Mouse (Mus musculus): ENCODE measurements around the gene Jmjd8.

Gene Jmjd8

DNA sequence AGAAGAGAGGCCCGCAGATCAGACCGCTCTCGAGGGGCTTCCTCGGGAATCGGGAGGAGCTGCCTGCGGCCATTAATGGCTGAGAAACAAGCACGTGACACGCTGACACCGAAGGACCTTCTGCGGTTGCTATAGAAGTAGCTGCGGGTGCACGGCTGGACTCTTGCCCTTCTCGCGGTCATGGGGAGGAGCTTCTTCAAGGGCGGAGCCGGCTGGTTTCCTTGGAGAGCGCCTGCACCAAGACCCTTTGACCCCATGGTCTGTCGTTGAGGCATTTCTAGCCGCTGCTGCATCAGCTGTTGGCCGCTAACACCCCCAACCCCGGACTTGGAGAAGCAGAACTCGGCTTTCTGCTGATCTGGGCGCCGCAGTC lies 4.6 kb downstream of the Jmjd8 start, which contains the start of gene Stub1:
Stub1 (minus strand) TSS at position 114 of the 373 bp plus-strand sequence.
- peak; percentile 64 for DNase-seq (ENCODE audit: low read depth)

DNA sequence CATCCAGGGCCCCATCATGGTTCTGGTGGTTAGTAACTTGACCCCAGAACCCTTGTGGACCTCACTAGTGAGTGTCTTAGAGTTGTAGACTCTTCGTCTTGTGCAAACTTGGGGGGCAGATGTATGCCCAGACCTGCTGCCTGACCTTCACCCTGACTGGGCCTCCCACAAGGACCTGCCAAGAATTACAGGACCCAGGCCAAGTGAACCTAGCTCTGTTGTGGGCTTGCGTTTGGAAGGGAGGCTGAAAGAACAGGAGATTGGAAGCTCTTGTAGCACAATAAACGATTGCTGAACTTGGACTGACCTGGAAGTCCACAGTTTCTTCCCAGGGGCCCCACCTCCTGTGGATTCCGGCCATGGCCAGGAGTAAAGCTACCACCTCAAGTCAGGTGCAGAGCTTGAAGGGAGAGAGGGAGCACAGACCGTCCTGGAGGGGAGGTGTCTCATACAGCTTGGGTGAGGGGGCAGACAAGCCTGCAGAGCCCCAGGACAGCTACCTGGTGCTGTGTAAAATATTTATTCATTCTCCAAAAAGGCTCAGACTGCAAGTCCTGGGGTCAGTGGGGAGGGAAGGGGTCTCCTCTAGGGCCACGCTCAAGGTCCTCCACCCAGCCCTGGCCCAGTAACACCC lies 5.4 kb downstream of the Jmjd8 start:
- no peak for DNase-seq (ENCODE audit: low read depth)

DNA sequence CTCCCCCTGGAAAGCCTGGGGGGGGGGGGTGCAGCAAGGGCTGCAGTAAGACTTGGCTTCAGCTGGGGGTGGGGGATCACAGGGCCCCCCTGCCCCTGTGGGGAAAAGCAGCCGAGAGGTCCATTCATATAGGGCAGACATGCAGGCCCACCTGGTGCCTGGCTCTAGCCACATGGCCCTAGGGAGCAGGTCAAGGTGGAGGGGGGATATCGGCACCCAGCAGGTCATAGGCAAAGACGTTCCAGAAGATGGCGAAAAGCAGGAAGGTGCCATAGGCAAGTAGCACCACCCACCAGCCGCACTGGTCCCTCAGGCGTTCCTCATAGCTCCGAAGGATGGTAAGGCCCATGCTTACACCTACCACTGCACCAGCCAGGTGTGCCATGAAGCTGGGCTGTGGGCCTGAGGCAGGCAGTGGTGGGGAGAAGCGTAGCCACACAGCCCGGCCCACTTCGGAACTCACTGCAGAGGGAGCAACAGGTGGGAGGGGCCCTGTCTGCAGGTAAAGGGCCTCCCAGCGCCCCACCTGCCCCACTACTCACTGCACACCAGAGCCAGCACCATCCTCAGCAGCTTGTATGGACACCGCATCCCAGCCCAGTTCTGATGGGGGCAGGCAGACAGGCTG lies 6.0 kb downstream of the Jmjd8 start:
- DNase-seq (ENCODE audit: low read depth) = no peak

DNA sequence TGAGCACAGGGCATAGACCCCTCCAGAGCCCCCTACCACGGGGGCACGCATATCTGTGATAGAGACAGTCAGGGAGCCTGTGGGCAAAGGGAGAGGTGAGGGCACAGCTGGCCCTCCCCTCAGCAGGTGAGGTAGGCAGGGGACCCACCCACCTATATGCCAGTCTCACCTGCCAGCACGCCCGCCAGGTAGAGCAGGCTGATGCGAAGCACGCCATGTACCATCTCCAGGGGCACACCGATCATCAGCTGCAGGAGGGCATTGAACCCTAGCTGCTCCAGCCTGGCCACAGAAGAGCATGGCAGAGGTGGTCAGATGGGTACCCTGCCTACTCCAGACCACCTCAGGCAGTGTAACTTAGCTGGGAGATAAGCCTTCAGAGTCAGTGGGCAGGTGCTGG lies 6.6 kb downstream of the Jmjd8 start:
- no peak for DNase-seq (ENCODE audit: low read depth)

DNA sequence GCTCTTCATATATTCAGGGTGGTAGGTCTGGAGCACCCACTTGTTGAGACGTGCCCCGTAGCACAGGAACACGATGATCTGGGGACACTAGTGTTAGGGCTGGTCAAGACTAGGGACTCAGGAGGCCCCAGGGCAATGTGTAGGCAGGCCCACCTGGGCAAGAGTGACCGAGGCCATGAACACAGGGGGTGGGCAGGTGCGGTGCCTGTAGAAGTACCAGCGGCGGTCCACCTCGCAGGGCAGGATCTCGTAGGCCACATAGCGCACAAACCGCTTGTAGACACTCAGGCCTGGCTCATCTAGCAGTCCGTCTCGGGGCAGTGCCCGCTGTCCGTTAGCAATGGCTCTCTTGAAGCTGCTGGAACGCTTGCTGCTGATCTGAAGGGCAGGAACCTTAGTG lies 7.1 kb downstream of the Jmjd8 start:
- DNase-seq (ENCODE audit: low read depth) = no peak

DNA sequence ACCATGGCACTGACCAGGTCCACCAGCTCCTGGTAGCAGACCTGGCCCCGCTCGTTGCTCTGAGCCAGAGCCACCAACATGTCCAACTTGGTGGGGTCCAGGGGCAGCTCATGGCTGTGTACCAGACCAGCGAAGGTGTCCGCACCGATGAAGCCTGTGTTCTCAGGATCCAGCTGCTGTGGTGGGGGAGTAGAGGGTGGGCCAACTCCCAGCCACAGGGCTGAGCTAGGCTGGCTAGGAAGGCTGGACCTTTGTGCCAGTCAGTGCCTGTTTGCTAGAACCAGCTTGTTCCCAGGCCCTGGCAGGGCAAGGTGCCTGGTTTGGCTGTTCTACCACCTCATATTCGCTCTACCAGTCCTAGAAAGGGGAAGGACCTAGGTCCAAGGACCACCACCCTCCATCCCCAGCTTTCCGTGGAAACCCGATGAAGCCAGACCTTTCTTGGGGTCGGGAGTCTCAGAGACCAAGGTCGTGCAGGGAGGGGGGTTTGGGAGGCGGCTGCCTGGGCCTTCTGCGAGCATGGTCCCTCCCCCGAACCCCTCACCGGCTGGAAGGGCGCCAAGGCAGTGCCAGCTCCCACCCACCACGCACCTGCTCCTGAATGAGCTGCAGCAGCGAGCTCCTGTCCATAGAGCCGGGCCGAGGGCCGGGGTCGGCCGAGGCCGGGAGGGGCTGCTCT lies 7.9 kb downstream of the Jmjd8 start:
- DNase-seq (ENCODE audit: low read depth) = no peak

DNA sequence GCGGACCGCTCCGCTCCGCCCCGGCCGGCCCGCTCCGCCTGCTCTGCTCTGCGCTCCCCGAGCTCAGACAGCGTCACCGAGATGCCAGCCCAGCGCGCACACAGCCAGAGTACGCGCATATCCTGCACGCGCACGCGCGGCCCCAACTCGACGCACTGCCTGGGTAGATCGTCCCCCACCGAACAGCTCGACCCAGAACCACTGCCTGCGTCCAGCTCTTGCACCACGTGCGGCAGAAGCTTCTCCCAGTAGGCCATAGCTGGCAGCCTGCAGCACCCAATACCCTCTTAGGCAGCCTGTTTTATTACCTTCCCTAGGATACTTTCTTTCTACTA lies 8.4 kb downstream of the Jmjd8 start, which contains the start of gene Rhbdl1:
Rhbdl1 (minus strand) TSS at position 220 of the 335 bp plus-strand sequence.
- no peak for DNase-seq (ENCODE audit: low read depth)

DNA sequence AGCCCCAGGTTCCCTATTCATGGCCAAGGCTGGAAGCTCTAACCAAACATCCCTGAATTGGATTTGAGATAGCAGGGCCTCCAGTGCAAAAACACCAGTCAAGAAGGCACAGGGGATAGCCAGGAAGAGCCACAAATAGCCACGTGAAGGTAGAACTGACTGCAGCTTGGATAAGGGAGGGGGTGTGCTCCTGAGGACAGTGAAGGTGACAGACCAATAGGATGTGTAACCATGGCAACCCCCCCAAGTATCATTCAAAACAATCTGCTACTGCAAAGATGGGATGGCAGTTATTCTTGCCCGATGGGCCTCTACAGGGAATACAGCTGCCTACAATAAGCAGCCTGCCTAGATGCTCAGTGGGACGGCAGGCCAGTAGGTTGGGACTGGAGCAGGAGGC lies 8.9 kb downstream of the Jmjd8 start:
- DNase-seq (ENCODE audit: low read depth) = no peak

DNA sequence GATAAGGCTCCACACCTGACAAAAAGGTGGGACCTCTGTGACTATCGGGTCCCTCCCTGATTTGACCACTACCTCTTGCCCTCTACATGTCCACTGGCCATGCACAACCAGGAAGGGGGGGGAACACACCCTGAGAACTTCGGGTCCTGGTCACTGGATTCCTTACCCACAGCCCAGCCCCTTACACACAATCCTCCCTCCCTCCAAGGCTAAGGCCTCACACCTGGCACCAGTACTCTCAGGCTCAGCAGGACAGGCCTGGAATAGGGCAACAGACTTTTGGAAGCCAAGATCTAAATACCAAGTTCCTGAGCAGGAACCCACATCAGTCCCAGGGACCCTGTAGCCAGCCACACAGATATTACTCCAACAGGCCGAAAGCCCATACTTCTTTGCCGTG lies 10.2 kb downstream of the Jmjd8 start:
- DNase-seq (ENCODE audit: low read depth) = no peak

DNA sequence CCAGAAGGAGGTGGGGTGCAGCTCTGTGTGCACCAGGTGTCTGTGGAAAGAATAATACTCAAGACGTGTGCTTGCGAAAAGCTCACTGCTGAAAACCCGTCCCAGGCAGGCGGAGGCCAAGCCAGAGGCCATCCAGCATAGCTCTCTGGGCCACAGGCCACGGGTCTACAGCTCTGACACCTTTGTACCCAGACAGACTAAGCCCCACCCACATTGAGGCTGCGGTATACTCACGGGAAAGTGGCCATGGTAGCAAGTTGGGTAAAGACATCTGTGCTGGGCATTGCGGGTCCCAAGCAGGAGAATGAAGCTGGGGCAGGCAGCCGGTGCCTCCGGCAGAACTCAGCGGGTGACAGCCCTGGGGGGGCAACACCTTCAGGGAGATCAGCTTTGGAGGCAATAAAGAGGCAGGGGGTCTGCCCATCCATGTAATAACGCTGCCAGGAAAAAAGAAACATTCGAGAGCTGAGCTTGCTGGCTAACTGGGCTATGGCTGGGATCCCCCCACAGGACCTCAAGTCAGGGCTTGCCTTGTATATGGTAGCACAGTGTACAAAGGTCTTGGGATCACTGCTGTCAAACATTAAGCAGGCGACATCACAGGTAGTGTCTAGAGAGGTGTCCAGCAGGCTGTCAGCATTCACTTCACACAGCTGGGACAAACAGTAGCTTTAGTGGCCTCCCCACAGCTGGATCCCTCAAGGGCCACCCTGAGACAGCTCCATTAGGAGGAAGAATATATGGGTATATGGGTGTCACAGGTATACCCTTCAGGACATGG lies 11.0 kb downstream of the Jmjd8 start:
- DNase-seq (ENCODE audit: low read depth) = no peak

DNA sequence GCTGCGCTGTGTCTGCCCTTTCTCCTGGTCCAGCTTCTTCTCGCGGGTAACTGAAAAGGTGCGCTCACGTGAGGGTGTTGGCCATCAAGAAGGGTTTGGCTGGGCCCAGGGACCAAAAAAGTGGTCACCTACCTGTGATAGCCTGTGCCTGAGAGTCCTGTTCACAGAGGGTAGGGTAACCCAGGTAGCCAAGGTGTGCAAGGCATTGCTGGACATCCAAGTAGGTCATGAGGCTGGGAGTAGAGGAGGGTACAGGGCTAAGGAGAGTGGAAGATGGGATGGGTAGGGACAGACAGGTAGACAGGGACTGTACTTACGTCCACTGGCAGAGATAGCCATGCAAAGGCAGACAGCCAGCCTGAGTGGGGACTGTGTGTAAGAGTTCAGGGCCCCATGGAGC lies 11.9 kb downstream of the Jmjd8 start:
- DNase-seq (ENCODE audit: low read depth) = no peak

DNA sequence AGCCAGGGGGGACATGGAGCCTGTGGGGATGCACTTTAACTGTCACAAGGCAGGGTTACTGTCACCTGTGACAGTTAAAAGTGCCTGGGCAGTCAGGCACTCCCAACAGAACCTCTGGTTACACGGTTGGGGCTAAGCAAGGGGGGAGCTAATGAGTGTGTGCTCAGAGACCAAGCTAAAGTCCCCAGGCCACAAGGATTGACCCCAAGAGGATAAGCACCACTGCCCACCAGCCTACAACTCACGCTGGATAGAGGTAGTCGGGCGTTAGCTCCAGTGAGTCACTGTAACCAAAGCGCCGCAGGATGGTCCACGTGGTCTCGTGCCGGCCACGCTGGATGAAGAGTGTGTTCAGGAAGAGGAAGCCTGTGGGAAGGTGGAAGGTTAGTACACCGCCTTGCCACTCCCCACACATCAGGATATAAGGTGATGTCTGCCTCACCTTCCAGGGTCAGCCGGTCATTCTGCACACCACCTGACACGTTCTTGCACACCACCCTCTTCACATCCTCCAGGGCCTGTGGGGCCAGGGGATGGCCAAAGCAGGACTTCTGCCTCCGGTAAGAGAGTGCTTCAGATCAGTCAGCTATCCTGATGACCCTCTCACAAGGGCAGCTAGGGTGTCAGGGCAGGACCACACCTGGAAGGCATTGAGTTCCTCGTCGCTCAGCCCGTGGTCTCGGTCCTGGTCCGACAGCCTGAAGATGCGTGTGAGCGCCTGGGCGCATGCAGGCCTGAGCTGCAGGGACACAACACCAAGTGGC lies 12.6 kb downstream of the Jmjd8 start, which contains the start of gene Gm20683:
Gm20683 (minus strand) TSS at position 647 of the 764 bp plus-strand sequence.
- no peak for DNase-seq (ENCODE audit: low read depth)

DNA sequence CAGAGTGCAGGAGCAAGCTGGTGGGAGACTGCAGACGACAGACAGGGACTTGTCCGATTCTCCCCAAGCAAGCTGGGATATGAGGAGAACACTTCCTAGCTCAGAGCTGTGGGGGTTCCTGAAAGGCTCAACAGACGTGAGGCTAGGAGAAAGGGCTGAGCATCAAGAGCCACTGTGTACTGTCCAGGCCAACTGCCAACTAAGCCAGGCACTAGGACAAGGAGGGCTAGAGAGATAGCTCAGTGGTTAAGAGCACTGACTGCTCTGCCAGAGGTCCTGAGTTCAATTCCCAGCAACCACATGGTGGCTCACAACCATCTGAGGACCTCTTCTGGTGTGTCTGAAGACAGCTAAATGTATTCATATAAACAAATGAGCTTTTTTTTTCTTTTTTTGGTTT lies 13.8 kb downstream of the Jmjd8 start:
- no peak for DNase-seq (ENCODE audit: low read depth)

DNA sequence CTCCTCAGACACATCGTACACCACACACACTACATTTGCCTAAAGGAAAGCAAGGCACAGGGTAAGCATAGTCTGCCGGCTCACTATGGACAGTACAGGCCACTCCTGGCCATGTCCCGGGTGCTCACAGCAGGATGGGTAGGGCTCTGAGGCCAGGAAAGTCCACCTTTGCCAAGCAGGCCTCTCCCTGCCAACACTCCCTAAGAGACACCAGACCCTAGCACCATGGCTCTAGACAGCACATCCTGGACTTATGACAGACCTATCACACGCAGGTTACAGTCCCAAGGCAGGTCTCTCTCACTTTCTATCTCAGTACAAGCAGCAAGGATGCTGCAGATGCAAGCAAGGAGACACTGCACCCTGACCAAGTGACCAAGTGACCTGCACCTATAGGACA lies 14.5 kb downstream of the Jmjd8 start:
- DNase-seq (ENCODE audit: low read depth) = no peak

DNA sequence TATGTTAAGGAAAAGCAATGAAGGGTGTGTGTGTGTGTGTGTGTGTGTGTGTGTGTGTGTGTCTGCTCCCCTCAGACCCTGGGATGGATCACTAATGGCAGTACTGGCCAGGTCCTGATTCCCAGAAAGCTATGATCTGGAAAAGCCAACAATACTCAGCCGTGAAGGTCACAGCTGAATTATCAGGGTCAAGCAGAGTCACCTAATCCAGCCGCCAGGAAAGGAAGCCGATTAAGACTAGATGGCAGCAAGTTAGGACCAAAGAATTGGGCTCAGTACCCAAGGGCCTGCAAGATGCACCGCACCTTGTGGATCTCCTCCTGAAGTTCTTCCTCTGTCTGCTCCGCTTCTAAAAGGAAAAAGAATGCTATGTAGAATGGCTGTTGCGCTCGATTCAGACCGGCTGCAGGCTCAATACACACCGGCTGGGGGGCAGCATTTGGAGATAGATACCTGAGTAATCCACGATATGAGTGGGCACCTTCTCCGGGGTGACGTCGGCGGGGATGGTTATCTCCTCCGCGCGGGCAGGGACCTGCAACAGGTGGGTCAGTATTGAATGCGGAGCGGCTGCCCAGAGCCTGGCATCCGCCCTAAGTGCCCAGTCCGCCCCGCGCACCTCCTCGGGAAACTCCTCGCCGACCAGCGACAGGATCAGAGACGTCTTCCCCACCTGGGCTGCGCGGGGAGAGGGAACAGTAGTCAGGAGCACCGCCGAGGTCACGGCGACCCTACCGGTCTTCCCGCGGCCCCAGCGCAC lies 15.1 kb downstream of the Jmjd8 start:
- no peak for DNase-seq (ENCODE audit: low read depth)

DNA sequence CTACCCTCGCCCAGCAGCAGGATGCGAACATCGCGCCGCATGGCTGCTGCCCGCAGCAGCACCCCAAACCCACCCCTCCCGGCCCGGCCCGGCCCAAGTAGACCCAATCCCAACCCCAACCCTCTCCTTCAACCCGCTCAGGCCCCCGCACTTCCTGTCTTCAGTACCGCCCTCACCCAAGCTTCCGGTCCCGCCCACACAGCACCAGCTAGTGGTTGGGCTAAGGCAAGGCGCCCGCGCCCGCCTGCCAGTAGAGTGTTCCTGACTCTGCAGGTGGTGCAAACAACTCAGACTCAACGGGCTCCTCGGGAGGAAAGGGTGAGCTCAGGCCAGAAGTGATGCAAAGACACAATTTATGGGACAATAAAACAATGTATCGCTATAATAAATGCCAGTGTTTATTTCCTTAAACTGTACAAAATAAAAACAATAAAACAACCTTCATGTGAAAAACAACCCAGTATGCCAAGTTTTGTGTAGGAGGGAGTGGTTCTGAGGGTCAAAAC lies 15.8 kb downstream of the Jmjd8 start, which contains the start of gene Rhot2:
Rhot2 (minus strand) TSS at position 456 of the 506 bp plus-strand sequence.
- peak; percentile 93 for DNase-seq (ENCODE audit: low read depth)

DNA sequence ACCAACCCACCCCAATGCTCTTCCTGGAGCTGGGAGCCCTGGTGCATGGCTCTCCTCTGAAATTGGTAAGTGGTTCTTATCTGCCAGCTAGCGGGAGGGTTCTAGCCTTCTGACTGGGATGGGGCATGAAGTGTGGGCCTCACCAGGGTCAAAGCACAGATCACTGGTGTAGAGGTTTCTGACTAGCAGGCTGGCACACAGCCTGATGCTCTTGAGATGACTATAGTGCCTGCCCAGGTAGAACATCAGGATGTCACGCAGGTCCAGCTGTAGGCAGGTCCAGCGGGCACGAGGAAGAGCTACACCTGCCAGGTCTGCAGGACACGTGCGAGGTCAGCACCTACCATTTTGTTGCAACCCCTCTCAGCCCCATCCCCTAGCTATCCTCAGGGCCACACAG lies 31.6 kb downstream of the Jmjd8 start:
- DNase-seq (ENCODE audit: low read depth) = no peak

DNA sequence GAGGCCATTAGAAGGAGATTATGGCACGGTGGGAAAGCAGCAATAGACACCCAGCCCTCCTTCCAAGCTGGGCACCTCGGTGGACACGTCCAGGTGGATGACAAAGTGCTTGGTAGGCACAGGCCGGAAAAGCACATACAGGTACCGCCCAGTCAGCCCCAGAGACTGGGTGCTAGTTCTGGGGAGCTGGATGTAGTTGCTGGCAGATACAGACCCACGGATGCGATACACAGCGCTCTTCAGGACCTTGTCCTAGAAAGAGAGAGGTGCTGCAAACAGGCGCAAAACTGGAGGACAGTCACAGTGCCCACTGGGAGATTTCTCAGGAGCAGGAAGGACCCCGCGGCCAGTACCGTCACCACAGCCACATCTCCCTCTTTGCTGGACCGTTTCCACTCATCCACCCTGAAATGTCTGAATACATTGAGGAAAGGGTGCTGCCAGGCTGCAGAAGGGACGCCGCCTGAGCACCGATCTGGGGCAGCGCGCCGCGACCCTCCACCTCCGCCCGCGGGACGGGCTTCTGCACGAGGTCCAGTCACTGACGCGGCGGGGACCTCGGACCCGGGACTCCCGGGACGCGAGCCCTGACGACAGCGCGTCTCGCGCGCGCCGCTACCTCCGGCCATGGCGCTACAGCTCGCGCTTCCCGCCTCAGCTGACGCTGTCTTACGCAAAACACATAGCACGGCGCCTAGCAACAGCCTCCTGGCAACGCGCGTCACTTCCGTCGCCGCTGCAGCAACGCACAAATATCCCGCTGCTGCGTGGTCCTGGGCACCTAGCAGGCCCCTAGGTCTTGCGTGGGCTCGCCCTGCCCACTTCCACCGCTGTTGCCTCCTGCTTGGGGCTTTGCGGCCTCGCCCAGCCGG lies 32.4 kb downstream of the Jmjd8 start, which contains the start of gene Wdr90:
Wdr90 (minus strand) TSS at position 670 of the 872 bp plus-strand sequence.
- peak; percentile 81 for DNase-seq (ENCODE audit: low read depth)

DNA sequence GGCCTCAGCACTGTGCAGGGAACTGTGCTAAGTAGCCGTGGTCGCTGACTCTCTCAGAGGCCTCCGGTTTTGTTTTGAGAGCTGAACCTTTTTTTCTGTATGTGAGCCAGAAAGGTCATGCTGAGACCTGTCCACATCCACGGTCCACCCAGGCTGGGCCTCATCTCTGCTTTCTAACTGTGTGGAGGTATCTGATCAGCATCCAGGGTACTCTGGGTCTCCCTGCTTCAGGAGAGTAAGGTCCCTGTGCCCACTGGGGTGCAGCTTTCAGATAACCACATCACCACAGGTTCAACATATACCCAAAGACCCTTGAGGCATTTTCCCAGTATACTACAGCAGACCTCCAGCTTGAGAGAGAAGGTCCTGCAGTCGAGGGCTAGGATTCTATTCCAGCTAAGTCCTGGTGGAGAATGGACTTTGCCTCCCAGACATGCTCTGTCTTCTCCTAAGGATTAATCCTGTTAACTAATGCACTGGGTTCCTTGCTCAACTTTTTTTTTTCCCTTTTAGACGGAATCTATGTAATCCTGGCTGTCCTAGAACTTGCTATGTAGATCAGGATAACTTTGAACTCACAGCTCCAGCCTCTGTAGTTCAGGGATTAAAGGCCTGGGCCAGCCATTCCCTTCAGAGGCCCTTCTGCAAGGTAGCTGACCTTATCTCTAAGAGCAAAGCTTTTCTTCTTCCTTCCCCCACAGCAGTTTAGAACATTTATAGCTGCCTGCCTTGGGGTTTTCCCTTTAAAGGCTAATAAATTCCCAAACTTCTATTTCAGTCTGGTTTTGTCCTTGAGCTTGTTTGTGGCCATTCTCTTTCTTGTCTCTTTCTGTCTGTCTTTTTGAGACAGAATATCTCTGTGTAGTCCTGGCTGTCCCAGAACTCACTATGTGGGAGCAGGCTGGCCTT lies 33.3 kb downstream of the Jmjd8 start:
- DNase-seq (ENCODE audit: low read depth) = no peak

Data from c-Kit-positive CD71-negative TER-119-negative erythroid progenitor cells, embryonic 14.5 days (primary cell).